Mouse (Mus musculus) liver, adult 2 months (tissue): Measurements from ENCODE around the gene Gm20388. TPM values are rescaled to one million over a fixed set of nuclear protein-coding genes. Genes with fewer than 3 reads are reported as not detected.

Experiments
- DNase-seq: peaks from one replicate; pipeline ENCODE4 v3.0.0-alpha.2; 2011; ENCODE audit warnings: low read depth, low spot score; ENCODE audit errors: extremely low read depth
- H3K27ac ChIP-seq: fragments of 200-500 bp; replicated peaks from 2 replicates; pipeline ENCODE4 v1.5.1; 2012; ENCODE audit warnings: low read depth, mild to moderate bottlenecking, control low read depth, inconsistent platforms, low read length; ENCODE audit not compliant: insufficient read depth
- H3K27me3 ChIP-seq: fragments of 200-500 bp; 2 replicates; pipeline ENCODE4 v1.6.1; 2012; ENCODE audit warnings: mild to moderate bottlenecking, moderate library complexity, low read length, inconsistent platforms; ENCODE audit not compliant: control insufficient read depth, insufficient read depth
- H3K36me3 ChIP-seq: fragments of 200-500 bp; 2 replicates; pipeline ENCODE4 v1.6.1; 2012; ENCODE audit warnings: low read length, inconsistent platforms; ENCODE audit not compliant: control insufficient read depth, insufficient read depth
- H3K4me1 ChIP-seq: fragments of 200-500 bp; 2 replicates; pipeline ENCODE4 v1.6.1; 2011; ENCODE audit warnings: low read length; ENCODE audit not compliant: control insufficient read depth, insufficient read depth
- H3K4me3 ChIP-seq: fragments of 200-500 bp; 2 replicates; pipeline ENCODE4 v1.5.1; 2011; ENCODE audit warnings: low read depth, mild to moderate bottlenecking, control low read depth, low read length, moderate library complexity; ENCODE audit not compliant: insufficient read depth
- H3K79me2 ChIP-seq: fragments of 200-500 bp; 2 replicates; pipeline ENCODE4 v1.6.1; 2012; ENCODE audit warnings: inconsistent platforms, mild to moderate bottlenecking, low read length, moderate library complexity; ENCODE audit not compliant: control insufficient read depth, insufficient read depth
- H3K9ac ChIP-seq: fragments of 200-500 bp; 2 replicates; pipeline ENCODE4 v1.6.1; 2012; ENCODE audit warnings: low read depth, mild to moderate bottlenecking, control low read depth, inconsistent platforms, low read length
- CTCF ChIP-seq: fragments of 200-500 bp; IDR thresholded peaks from 2 replicates; pipeline ENCODE4 v1.5.1; 2011; ENCODE audit warnings: low read depth, low read length, control low read depth
- POLR2A ChIP-seq: fragments of 200-500 bp; IDR thresholded peaks from 2 replicates; pipeline ENCODE4 v1.6.1; 2011; ENCODE audit warnings: low read length, control low read depth; ENCODE audit not compliant: insufficient read depth; ENCODE audit errors: extremely low read depth
- WGBS: fragments of 180-500 bp; shearing (Covaris S2); methylation state at CpG from one replicate; pipeline ENCODE4 v1.1.7; 2018; 5-methylcytosine and 5-hydroxymethylcytosine counted together
- polyA plus RNA-seq: library from polyadenylated mRNA; depleted of rRNA; stranded (reverse); fragments of >200 nt; gene quantifications from 2 replicates; pipeline ENCODE4 v1.2.3, GENCODE M21; 2012
- total RNA-seq: library from RNA; depleted of rRNA; stranded (reverse); fragments of >200 nt; gene quantifications from 2 replicates; pipeline ENCODE4 v1.2.3, GENCODE M21; 2014

The Gm20388 gene
- total and polyA plus RNA-seq, 2 experiments = 6.4 to 19.9 TPM

- DNase-seq = peak; percentile 53
- H3K4me1 ChIP-seq = peaks cover 2% of the 10 kb centered on the region; the same call in 1 of the 2 replicates
- no peaks in the 10 kb centered on the region for H3K27me3 ChIP-seq
- no peaks in the 10 kb centered on the region for H3K79me2 ChIP-seq
- no peak for TF ChIP-seq POLR2A
- TF ChIP-seq CTCF = peak; percentile 96
- H3K9ac ChIP-seq = no peak overlapping the region
- WGBS = 36% methylated on average over 9 of the region's 9 CpGs
- H3K36me3 ChIP-seq = no peaks in the 10 kb centered on the region
- H3K27ac ChIP-seq = no peak overlapping the region
- H3K4me3 ChIP-seq = no peak overlapping the region
Observed at GRCm38 (mm10) chr8:121874031-121874430, 1963.4 kb downstream of the Gm20388 start.

- Histone ChIP-seq H3K36me3 (no peaks in the 10 kb centered on the region), H3K27ac (peak overlapping the region; percentile 49), H3K79me2 (no peaks in the 10 kb centered on the region), H3K4me3 (no peak overlapping the region), H3K4me1 (peaks cover 2% of the 10 kb centered on the region; the same call in 1 of the 2 replicates), H3K27me3 (no peaks in the 10 kb centered on the region), H3K9ac (no peak overlapping the region)
- 37% methylated on average over 3 of the region's 3 CpGs for WGBS
- DNase-seq = no peak
- no peak for TF ChIP-seq POLR2A
- TF ChIP-seq CTCF = no peak
Observed at GRCm38 (mm10) chr8:121875045-121875444, 1964.4 kb downstream of the Gm20388 start.

GRCm38 (mm10) chr8:121875517-121875916, 1964.9 kb downstream of the Gm20388 start:
- 68% methylated on average over 9 of the region's 9 CpGs for WGBS
- peak overlapping the region; percentile 65 for H3K27ac ChIP-seq
- no peaks in the 10 kb centered on the region for H3K79me2 ChIP-seq
- no peaks in the 10 kb centered on the region for H3K36me3 ChIP-seq
- no peak overlapping the region for H3K9ac ChIP-seq
- H3K27me3 ChIP-seq = no peaks in the 10 kb centered on the region
- DNase-seq = peak; percentile 12
- TF ChIP-seq POLR2A = no peak
- TF ChIP-seq CTCF = no peak
- no peak overlapping the region for H3K4me3 ChIP-seq
- 0 out of 2 replicates have a peak, but pooled peaks cover under 1% of the 10 kb centered on the region for H3K4me1 ChIP-seq

GRCm38 (mm10) chr8:121877212-121877611, 1966.6 kb downstream of the Gm20388 start:
- Histone ChIP-seq H3K27me3 (no peaks in the 10 kb centered on the region), H3K27ac (no peak overlapping the region), H3K36me3 (no peaks in the 10 kb centered on the region), H3K4me3 (no peak overlapping the region), H3K4me1 (no peaks in the 10 kb centered on the region), H3K9ac (no peak overlapping the region), H3K79me2 (no peaks in the 10 kb centered on the region)
- TF ChIP-seq POLR2A (no peak), CTCF (no peak)
- WGBS = 72% methylated on average over 5 of the region's 5 CpGs
- no peak for DNase-seq

- Histone ChIP-seq H3K79me2 (no peaks in the 10 kb centered on the region), H3K36me3 (no peaks in the 10 kb centered on the region), H3K4me1 (no peaks in the 10 kb centered on the region), H3K4me3 (no peak overlapping the region), H3K9ac (no peak overlapping the region), H3K27ac (no peak overlapping the region), H3K27me3 (no peaks in the 10 kb centered on the region)
- TF ChIP-seq CTCF (no peak), POLR2A (no peak)
- no peak for DNase-seq
- WGBS = 93% methylated on average over 7 of the region's 7 CpGs
Observed at GRCm38 (mm10) chr8:121877828-121878480, 1967.3 kb downstream of the Gm20388 start.

GRCm38 (mm10) chr8:121879712-121880111, 1969.1 kb downstream of the Gm20388 start:
- Histone ChIP-seq H3K27ac (no peak overlapping the region), H3K36me3 (no peaks in the 10 kb centered on the region), H3K4me3 (no peak overlapping the region), H3K79me2 (no peaks in the 10 kb centered on the region), H3K4me1 (no peaks in the 10 kb centered on the region), H3K27me3 (no peaks in the 10 kb centered on the region), H3K9ac (no peak overlapping the region)
- no peak for TF ChIP-seq POLR2A
- no peak for TF ChIP-seq CTCF
- 89% methylated on average over 3 of the region's 3 CpGs for WGBS
- DNase-seq = no peak
